Mouse (Mus musculus): Measurements from ENCODE around the gene Thbd.
A peak's percentile ranks its signal among the peaks of the same experiment; 100 is the strongest.

Thbd gene

DNA sequence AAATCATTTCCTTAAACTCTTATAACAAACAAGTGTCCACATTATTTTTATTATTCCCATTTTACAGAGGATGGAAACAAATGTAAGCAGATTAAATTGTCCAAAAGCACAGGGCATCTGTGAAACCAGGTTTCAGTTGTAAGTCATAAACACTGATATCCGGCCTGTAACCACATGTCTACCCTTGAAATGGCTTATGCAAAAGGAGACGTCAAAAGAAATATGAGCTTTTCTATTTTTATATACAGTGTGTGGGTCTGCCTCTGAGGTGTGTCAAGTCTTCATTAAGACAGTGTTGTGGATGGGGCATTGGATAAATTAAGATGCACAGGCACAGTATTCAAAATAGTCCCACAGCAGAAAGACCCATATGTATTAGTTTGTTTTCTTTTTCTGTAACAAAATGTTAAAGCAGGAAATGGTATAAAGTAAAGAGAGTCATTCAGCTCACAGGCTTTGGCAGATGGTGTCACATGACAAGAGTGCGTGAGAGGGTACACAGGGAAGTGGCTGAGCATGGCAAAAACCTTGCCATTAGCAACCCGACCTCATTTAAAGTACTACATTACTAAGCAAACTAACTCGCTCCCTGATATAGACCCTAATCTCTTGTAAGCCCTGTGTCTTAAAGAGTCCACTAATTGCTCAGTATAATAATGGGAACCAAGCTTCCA lies 17.9 kb upstream of the Thbd start:
- no peak for DNase-seq (ENCODE audit: low read depth in 2 of 2, low spot score in 2 of 2)

DNA sequence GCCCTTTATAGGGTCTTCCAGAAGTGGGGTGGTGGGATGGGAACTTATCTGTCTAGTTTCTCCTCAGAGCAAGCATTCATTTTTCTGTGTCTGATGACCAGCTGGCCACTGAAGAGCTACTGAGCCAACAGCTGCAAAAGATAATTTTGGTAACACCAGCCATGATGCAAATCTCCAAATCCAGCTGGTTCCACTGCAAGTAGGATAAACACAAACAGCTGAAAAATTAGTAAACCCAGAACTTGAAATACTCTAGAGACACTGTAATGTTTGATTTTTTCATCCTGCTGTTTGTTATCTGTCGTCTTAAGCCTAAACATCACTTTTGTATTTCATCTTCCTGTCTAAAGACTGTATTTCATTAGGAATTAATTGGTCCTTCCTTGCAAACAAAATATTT lies 13.7 kb upstream of the Thbd start:
- no peak for DNase-seq (ENCODE audit: low read depth in 2 of 2, low spot score in 2 of 2)

DNA sequence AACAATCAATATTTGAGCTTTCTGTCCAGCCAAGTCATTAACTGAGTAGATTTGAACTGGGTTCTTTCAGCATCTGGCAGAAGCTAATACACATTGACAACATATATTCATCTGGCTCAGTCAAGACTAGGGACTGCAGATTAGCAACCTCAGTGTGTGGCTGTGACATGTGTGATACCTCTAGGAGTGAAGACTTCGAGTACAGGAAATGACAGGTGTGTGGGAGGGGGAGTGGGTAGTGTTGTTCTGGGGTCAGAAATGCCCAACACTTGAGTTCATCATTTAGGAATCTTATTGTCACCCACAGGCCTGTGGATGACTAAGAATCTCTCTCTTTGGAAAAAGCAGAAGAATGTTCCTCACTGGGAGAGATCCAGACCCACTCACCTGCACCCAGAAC lies 13.1 kb upstream of the Thbd start:
- DNase-seq (ENCODE audit: low read depth in 2 of 2, low spot score in 2 of 2) = no peak

DNA sequence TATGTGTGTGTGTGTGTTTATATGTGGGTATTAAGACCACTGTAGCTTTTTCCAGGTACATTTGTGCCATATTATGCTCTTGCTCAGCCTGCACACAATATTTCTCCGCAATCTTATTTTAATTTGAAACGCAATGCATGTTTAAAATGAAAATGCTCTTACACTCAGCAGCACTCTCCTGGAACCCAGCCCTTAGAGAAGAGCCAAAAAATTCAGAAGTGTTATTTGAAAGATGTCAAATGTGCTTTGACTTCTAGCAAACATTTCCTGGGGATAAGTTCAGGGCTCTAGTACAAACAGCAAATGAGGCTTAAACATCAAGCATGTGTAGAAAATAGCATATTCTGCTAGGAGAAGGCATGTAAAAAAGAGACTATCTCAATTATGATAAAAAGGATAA lies 11.8 kb upstream of the Thbd start:
- DNase-seq (ENCODE audit: low read depth in 2 of 2, low spot score in 2 of 2) = no peak

DNA sequence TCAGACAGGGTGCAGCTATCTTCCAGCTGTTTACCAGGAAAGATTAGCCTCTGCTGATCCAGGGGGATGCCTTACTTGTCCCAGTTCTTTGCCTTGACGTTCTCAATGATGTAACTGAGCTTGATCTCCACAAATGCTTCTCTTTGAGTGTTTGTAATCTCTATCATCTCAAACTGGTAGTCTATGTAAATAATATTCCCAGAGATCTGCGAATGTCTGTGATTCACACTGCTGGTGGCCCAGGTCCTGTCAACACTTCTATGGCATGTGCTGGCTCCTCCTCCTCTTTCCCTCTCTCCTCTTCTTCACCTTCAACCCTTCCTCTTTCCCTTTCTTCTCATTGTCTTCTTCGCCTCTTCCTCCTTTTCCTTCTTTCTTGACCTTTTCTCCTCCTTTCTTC lies 11.2 kb upstream of the Thbd start:
- DNase-seq (ENCODE audit: low read depth in 2 of 2, low spot score in 2 of 2) = no peak

DNA sequence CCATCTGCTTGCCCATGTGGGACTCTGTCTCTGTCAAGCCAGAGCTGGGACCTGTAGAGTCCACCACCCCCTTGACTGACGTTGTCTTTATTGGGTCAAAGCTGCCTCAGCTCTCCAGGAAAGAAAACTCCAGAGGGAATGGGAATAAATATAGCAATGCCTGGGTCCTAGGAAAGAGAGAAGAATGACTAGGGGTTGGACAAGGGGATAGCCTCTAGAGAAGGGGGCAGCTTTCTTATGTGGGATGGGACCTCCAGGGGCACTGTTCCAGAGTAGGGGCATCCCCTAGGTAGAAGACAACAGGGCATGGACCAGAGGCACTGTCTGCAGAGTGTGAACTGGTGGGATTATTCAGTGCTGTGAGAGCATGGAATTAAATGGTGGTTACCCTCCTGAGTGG lies 1.8 kb upstream of the Thbd start:
- DNase-seq (ENCODE audit: low read depth in 2 of 2, low spot score in 2 of 2) = no peak

DNA sequence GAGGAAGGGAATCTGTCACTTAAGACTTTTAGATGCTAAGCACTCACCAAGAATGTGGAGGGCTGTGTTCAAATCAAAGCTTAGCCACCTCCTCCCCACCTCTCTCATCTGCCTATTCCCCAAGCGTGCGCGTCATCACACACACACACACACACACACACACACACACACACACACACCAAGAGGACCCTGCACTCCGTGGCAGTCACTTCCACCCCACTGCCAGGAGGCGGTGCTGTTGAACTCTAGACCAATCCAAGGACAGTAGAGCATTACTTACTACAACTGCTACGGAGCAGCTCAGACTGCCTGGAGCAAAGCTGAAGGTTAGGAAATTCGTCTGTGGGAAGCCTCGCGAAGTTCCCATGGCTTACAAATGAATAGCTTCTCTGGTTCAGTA lies 1.2 kb upstream of the Thbd start:
- peak in 1 of 2 experiments; percentile 32 for DNase-seq (ENCODE audit: low read depth in 2 of 2, low spot score in 2 of 2)

DNA sequence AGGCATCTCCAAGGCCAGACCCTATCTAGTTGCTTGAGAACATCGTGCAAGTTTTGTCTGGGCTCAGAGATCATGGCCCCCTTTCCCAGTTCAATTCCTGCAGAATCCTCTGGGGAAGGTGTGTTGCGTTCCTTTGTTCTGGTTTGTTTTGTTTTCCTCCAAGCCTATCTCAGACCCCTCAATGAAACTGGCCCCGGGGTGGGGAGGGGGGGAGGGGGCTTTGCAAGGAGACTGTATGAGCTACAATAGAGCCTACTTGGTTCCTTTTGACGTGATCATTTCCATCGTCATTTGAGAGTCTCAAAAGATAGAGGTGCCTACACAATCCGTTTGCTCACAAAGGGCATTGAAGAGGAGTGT lies 753 bp upstream of the Thbd start:
- DNase-seq (ENCODE audit: low read depth in 2 of 2, low spot score in 2 of 2) = no peak

DNA sequence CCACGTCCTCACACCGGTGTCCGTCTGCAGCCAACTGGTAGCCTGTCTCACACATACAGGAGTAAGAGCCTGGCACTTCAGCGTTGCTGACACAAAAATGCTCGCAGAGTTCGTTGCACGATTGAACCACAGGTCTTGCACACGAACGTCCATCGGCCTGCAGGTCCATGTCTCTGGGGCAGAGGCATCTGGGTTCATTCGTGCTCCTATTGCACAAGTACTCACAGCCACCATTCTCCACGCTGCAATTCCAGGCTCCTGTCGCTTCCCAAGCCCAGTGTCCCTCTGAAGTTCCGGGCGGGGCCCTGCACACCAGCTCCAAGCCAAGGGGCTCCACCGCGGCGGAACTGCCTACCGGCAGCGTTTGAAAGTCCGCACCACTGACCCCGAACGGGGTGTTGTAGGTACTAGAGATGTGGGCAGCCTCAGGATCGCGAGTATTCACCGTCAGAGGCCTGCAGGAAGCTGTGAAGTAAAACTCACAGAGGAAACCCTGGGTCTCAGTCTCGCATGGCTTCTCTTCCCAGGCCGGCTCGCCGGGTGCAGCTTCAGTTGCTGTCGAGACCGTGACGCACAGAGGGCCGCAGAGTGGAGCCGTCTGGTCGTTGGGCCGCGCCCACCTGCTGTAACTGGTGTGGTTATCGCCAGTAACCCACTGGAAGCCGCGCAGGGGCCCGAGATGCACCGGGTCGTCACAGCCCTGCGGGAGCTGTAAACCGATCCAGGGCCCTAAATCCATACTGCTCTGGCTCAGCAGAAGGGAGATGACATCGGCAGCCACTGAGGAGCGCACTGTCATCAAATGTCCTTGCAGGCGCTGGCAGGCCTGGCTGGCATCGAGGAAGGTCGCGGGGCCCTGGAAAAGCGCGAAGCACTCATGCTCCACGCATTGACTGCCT lies 768 bp downstream of the Thbd start:
- no peak for DNase-seq (ENCODE audit: low read depth in 2 of 2, low spot score in 2 of 2)

DNA sequence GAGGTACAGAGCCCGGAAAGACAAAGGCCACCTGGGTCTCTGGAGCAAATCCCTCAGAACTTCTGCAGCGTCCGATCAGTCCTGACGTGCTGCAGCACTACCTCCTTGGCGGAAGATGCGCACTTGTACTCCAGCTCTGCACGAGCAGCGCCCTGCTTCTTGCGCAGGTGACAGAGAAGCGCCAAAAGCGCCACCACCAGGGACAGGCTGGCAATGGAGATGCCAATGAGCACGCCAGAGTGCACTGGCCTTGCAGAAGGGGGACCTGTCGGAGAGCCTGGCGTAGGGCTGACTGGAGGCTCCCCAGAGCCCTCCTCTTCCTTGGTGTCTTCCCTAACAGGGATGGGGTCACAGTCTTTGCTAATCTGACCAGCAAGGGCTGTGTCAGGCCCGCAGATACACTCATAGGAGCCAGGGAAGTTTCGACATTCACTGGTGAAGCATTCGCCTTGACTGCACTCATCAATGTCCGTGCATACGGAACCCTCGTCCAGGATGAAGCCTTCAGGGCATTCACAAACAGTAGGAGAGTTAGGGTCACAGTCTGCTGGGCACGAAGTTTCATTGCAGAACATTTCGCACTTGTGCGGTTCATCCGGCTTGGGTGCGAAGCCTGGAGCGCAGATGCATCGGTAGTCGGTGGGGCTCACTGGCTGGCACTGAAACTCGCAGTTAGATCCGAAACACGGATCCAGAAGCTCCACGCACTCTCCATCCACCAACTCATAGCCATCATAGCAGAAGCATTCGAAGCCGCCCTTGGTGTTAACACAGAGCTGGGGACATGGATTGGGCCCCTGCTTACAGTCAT lies 1.6 kb downstream of the Thbd start:
- DNase-seq (ENCODE audit: low read depth in 2 of 2, low spot score in 2 of 2) = no peak

DNA sequence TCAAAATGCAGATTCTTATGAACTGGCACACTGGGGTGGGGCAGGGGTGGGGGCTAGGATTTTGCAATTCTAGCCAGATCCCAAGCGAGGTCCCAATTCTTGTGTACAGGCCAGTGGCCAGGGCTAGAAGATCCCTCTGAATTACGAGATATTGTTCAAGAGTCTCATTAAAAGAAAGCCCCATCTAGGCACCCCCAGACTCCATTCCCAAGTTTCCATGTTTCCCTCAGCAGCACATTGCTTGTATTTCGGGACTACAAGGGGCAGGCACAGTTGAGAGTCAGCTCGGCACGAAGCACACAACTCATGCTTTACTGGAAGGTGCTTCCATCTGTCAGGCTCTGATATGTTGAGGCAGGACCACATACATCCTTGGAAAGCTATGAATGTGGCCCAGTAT lies 3.1 kb downstream of the Thbd start:
- no peak for DNase-seq (ENCODE audit: low read depth in 2 of 2, low spot score in 2 of 2)

DNA sequence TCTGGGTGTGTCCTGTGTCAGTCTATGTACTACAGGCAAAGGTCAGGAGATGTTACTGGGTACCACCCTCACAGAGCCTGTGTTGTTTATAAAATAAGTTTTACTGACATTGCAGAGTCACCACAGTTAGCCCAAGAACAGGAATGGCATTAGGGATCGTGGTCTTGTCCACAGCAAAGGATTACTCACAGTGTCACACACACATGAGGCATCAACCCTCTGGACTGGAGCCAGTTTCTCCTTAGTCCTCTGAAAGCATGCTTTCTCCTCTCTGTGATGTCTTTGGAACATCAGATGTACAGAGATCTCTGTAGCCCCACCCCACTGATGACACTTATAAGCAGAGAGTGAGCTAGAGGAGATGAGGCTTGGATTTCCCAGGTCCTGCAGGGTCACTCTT lies 5.8 kb downstream of the Thbd start:
- no peak for DNase-seq (ENCODE audit: low read depth in 2 of 2, low spot score in 2 of 2)

DNA sequence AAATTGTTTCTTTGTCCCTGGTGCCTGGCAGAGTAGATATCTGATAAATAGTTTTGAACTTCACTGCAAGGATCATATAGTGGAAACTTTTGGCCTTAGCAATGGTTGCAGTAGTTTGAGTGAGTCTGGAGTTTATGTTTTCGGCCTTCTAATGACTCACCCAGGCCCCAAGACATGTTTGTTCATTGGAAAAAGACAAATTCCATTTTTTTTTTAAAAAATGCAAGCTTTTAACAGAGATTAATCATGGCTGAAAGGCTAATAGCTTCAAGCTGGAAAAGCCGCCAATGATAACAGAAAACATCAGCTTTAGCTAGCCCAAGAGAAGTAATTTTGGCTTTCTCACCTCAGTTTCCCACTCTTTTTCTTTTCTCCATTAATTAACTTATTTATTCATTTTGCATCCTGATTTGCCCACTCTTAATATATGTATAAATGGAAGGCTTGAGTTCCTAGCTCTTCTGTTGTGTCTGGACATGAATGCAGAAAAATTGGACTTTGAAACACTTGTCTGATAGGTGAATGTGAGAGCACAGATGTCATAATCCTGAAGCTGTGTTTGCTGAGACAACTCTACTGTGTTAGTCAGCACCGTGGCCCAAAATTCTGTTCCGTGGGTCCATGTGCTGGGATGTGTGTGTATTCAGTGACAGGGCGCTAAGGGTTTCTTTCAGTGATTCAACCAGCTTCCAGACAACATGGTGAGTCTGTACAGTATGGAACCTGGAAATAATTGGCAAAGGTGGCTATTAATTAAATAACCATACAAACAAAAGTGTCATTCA lies 8.9 kb downstream of the Thbd start:
- no peak for DNase-seq (ENCODE audit: low read depth in 2 of 2, low spot score in 2 of 2)

DNA sequence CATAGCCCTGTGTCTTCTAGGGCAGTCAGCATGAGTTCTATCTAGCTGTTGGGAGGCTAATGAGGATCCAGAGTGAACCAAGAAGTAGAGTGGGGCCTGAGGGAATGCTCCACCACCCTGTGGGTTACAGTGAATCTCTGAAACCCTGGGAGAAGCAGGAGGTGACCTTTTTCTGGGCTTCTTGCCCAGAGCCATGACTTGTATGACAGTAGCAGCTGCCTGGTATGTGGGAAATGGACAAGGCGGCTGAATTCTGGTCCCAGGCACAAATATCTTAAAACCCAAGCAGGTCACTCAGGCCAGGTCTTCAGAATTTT lies 10.2 kb downstream of the Thbd start:
- no peak for DNase-seq (ENCODE audit: low read depth in 2 of 2, low spot score in 2 of 2)

DNA sequence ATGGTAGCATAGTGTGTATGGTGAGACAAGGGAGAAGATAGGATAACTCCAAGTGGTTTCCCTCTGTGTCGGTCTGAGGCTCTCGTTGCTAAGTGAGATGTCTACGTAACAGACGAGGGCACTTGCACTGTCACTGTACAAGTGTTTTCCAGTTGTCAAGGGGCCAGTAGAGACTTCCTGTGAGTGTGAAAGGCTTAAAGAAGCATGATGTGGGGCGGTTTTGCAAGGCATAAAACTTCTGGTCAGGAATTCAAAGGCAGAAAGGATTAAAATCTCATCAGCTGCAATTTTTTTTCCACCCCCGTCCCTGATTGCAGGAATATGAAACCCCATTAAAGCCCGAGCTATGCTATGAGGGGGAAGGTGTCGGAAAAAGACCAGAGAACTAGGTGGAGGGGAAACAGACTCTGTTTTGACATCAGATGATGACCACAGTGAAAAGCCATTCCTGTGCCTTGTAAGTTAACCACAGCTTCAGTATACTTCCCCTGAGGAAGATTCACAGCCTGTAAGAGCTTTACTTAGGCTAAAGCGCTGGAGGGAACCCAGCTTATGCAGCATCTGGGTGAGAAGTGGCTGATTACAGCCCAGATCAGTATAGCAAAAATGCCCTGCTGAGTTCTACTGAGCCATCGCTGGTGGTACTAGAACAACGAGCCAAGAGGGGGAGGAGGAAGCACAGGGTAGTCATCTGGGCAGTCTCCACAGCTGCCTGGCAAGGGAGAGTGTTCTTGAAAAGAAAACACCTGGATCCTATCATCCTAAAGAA lies 10.8 kb downstream of the Thbd start:
- DNase-seq (ENCODE audit: low read depth in 2 of 2, low spot score in 2 of 2) = no peak

DNA sequence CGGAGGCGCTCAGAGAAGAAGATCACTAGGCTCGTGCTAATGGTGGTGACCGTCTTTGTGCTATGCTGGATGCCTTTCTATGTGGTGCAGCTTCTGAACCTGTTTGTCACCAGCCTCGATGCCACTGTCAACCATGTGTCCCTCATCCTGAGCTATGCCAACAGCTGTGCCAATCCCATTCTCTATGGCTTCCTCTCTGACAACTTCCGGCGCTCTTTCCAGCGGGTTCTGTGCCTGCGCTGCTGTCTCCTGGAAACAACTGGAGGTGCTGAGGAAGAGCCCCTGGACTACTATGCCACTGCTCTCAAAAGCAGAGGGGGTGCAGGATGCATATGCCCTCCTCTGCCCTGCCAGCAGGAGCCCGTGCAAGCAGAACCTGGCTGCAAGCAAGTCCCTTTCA lies 11.8 kb downstream of the Thbd start:
- no peak for DNase-seq (ENCODE audit: low read depth in 2 of 2, low spot score in 2 of 2)

DNA sequence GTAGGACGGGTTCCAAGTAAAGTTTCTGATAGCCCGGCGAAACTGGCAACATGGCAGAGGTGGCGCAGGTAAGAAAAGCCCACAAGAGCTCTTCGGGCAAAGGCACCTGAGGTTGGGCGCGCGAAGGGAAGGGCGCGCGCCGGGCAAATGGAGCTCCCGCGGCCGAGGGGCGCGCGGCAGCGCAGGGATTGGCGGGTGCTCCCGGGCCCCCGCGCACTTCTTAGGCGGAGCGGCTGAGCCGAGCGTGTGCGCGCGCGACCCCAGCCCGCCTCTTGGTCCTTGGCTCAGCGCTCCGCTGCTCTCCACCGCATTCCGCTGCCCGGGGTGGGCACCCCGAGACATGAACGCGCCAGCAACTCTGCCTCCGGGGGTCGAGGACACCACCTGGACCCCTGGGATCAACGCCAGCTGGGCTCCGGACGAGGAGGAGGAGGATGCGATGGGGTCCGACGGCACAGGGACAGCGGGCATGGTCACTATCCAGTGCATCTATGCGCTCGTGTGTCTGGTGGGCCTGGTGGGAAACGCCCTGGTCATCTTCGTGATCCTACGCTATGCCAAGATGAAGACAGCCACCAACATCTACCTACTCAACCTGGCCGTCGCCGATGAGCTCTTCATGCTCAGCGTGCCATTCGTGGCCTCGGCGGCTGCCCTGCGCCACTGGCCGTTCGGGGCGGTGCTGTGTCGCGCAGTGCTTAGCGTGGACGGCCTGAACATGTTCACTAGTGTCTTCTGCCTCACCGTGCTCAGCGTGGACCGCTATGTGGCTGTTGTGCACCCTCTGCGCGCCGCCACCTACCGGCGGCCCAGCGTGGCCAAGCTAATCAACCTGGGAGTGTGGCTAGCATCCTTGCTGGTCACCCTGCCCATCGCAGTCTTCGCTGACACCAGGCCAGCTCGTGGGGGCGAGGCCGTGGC lies 12.6 kb downstream of the Thbd start, which contains the start of gene Sstr4:
Sstr4 (plus strand) TSS at position 214 of the 921 bp plus-strand sequence.
- DNase-seq (ENCODE audit: low read depth in 2 of 2, low spot score in 2 of 2) = no peak

DNA sequence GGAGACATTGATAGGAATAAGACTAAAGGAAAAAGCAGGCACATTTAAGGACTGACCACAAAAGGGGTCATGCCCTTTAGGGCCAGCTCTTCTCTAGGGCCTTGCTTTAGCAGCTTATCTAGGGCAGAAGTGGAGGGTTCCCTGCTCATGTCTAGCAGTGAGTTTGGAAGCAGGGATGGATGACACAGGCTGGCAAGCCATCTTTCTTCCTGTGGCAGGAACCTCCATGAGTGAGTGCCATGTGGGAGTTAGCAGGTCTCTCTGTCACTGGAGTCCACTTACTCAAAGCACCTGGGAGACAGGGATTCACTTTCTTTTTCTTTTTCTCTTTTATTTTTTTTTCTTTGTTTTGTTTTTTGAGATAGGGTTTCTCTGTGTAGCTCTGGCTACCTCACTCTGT lies 14.1 kb downstream of the Thbd start:
- DNase-seq (ENCODE audit: low read depth in 2 of 2, low spot score in 2 of 2) = no peak

DNA sequence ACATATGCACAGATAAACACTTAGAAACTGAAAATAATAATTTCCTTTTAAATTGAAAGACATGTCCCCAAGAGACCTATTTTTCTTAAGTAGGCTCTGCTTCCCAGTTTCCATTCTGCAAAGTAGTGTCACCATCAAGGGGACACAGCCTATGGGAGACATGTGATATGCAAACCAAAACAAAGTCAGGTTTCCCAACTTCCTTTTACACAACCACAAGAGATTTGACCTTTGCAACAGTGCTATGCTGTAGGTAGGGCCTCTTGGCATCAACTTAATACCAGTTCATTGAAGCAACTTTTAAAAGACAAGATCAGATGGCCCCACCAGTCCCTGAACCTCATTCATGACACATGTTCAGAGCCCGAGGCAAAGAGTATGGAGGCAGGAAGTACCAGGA lies 14.8 kb downstream of the Thbd start:
- no peak for DNase-seq (ENCODE audit: low read depth in 2 of 2, low spot score in 2 of 2)
